Mouse (Mus musculus): ENCODE measurements around the gene Chrnb2.

The Chrnb2 gene

DNA sequence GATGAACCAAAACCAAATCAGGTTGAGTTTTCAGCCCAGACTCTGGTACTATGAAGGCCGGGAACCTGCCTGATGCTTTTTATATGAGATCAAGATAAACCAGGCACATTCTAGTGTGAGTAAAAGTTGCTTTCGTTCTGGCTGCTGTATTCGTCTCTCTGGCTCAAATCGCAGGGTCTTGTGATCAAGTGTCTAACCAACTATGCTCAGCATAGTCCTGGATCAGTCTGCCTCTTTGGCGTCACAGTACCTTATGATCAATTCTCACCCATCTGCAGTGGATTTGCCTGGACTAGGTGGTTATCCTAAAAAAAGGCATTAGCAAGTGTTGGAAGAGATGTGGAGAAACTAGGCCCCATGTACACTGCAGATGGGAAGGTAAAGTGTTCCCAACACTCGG lies 60.4 kb downstream of the Chrnb2 start:
- DNase-seq = no peak

DNA sequence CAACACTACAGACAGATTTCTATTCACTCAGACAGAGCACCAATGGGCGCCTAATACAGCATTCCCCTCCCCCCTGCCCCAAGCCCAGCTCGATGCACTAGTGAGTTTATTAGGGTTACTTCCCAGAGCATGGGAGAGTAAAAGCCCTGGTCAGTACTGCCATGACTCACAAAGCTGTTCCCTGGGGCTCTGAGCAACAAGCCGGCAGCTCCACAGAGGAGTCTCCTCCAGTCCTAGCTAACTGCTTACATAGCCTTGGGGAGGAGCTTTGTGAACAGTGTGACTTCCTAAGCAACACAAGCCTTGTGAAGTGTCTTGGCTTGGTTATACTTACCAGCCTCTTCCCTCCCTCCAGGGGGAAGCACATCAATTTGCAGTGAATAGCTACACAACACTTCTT lies 60.8 kb downstream of the Chrnb2 start:
- DNase-seq = no peak

DNA sequence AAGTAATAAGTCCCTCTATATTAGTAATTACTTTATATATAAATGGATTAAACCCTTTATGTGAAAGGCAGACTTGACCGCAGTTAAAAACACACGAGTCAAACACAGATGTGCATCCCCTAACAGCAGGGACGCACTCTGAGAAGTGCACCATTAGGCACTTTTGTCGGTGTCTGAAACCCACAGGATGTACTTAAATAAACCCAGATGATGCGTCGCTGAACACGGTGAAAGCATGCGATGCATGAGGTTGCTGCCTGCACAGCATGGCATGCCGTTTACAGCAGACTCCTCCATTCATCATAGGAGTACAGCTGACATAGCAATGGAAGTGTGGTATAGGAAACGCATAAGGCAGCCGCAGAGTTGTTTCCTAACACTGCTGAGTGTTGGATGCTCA lies 64.0 kb downstream of the Chrnb2 start:
- DNase-seq = no peak

DNA sequence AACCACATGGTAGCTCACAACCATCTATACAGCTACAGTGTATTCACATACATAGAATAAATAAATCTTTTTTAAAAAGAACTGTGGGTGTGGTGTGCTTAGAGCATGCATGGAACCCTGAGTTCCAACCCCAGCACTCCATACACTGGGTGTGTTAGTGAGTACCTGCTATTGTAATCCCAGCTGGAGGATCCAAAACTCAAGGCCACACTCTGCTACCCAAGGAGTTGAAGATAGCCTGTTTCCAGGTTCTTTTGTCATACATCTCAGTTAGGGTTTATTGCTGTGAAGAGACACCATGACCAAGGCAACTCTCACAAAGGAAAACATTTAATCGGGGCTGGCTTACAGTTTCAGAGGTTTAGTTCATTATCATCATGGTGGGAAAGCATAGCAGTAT lies 65.5 kb downstream of the Chrnb2 start:
- no peak for DNase-seq
